Mouse (Mus musculus): ENCODE results near the gene Camsap1.

GRCm38 (mm10) chr2:25986601-25987000 is 3.5 kb upstream of the Camsap1 start:
- TF ChIP-seq CTCF (conservative IDR thresholded peaks at IDR 0.05 in 1 of 2, IDR thresholded peaks at IDR 0.05 in 1 of 2; ENCODE audit: low read depth in 2 of 2, low read length in 2 of 2) (no peak), EP300 (IDR thresholded peaks at IDR 0.05; ENCODE audit: low read length) (no peak), TCF12 (IDR thresholded peaks at IDR 0.05; ENCODE audit: low read depth, low read length) (no peak)

Data from CH12.LX (cell line).